ENCODE assay signal across 8 mouse cellular contexts in genomic region chr2:19414222-19414965, GRCm38 (mm10). TPM values are rescaled to one million over a fixed set of nuclear protein-coding genes. Genes with fewer than 3 reads are reported as not detected.
DNase-seq lines count a peak whose midpoint lies in the region; ATAC-seq and TF ChIP-seq lines count a peak whose summit lies in the region.

No protein-coding gene starts in this region.

- peak; percentile 57 for DNase-seq in ovary, postnatal 36 days (ENCODE audit: low spot score)
- no peak for DNase-seq in ovary, adult 18-20 months (ENCODE audit: low spot score)
- DNase-seq in embryo, embryonic 10 days (ENCODE audit: low spot score): peak; percentile 58
- peak; percentile 10 to 25 for DNase-seq in gastrocnemius, adult 8-10 months (ENCODE audit: low spot score in 2 of 2)
- DNase-seq in left cerebral cortex, postnatal 36 days (ENCODE audit: low spot score in 2 of 2): peak; percentile 45 to 55
- DNase-seq in mesoderm, embryonic 11.5 days (ENCODE audit: low read depth, low spot score): peak; percentile 67

- no peak for TF ChIP-seq POLR2A in small intestine, adult 2 months (IDR thresholded peaks at IDR 0.05; ENCODE audit: low read depth, low read length)

- H3K4me2 ChIP-seq in intestine, embryonic 15.5 days (replicated peaks): peak overlapping the region; percentile 53

- H3K9ac ChIP-seq in intestine, embryonic 15.5 days: no peak overlapping the region

- peak; percentile 58 for ATAC-seq in intestine, embryonic 15.5 days

- H3K27ac ChIP-seq in intestine, embryonic 15.5 days: no peak overlapping the region
- no peak overlapping the region for H3K27ac ChIP-seq in small intestine, adult 2 months (ENCODE audit: insufficient read depth, low read depth, low read length)

- no peaks in the 10 kb centered on the region for H3K36me3 ChIP-seq in intestine, embryonic 15.5 days
- H3K36me3 ChIP-seq in small intestine, adult 2 months (ENCODE audit: control insufficient read depth, insufficient read depth, low read length): no peaks in the 10 kb centered on the region

- H3K4me1 ChIP-seq in intestine, embryonic 15.5 days (replicated peaks): no peaks in the 10 kb centered on the region
- H3K4me1 ChIP-seq in small intestine, adult 2 months (ENCODE audit: control insufficient read depth, insufficient read depth, insufficient read length, low read length): no peaks in the 10 kb centered on the region

- no peaks in the 10 kb centered on the region for H3K9me3 ChIP-seq in intestine, embryonic 15.5 days

- no peaks in the 10 kb centered on the region for H3K27me3 ChIP-seq in intestine, embryonic 15.5 days (replicated peaks)
- H3K27me3 ChIP-seq in small intestine, adult 2 months (ENCODE audit: control insufficient read depth, insufficient read depth, low read length): no peaks in the 10 kb centered on the region

- H3K4me3 ChIP-seq in intestine, embryonic 15.5 days (replicated peaks): peak overlapping the region; percentile 20; the same call in 1 of the 2 replicates
- H3K4me3 ChIP-seq in small intestine, adult 2 months (ENCODE audit: low read depth, low read length): no peak overlapping the region

- intact Hi-C loops in left cerebral cortex, postnatal 36 days (cut with DNase I): loop anchor here (2.0 kb wide), 1 partner anchor 318 kb away; no protein-coding TSS in a partner anchor

- peak; percentile 88; the same call in 1 of the 2 replicates for TF ChIP-seq CTCF in small intestine, adult 2 months (IDR thresholded peaks at IDR 0.05; ENCODE audit: extremely low read depth, insufficient read length, insufficient replicate concordance, low read depth, low read length)

- WGBS in intestine, embryonic 15.5 days: 21% methylated on average over 19 of the region's 19 CpGs
- 20% methylated on average over 19 of the region's 19 CpGs for WGBS in small intestine, adult 2 months

RNA-seq across cellular contexts. Expression of gene Ptf1a, which starts 31.1 kb away (rescaled TPM):
- total RNA-seq in gastrocnemius, adult 8-10 months (2022): not detected
- 10.8 and 17.9 TPM in 2 replicates for polyA plus RNA-seq in intestine, embryonic 15.5 days (2015; fragmentation: Nextera tagmentation; extraction: Ambion mirVana)
- total RNA-seq in left cerebral cortex, postnatal 36 days (2021): not detected
- 31.2 TPM in 1 of 2 replicates, not detected in the other for polyA plus RNA-seq in small intestine, adult 2 months (2012; rRNA removed)

RNA-seq across cellular contexts. Expression of gene Msrb2, which starts 43.2 kb away (rescaled TPM):
- total RNA-seq in gastrocnemius, adult 8-10 months (2022): 10 to 100 TPM; 16.8 to 18.0 (median 17.5) TPM
- 21.6 and 22.7 TPM in 2 replicates for polyA plus RNA-seq in intestine, embryonic 15.5 days (2015; fragmentation: Nextera tagmentation; extraction: Ambion mirVana)
- 10 to 100 TPM; 16.2 to 24.3 TPM for total RNA-seq in left cerebral cortex, postnatal 36 days (2021)
- 1.3 and 1.5 TPM in 2 replicates for polyA plus RNA-seq in small intestine, adult 2 months (2012; rRNA removed)
